Mouse (Mus musculus): ENCODE measurements around the gene Mnt. TPM values are rescaled to one million over a fixed set of nuclear protein-coding genes. Genes with fewer than 3 reads are reported as not detected.

Gene Mnt
- total RNA-seq, 2 experiments from 2014 or later: 0.68 to 1.3 TPM

- no peak for ATAC-seq (replicated peaks; ENCODE audit: low FRiP score, poor library complexity, severe bottlenecking)
Measured at GRCm38 (mm10) chr11:74881979-74882378, 51.3 kb downstream of the Mnt start.

- no peak for ATAC-seq (replicated peaks; ENCODE audit: low FRiP score, poor library complexity, severe bottlenecking)
Measured at GRCm38 (mm10) chr11:74883098-74883497, 52.4 kb downstream of the Mnt start.

- ATAC-seq (replicated peaks; ENCODE audit: low FRiP score, poor library complexity, severe bottlenecking): no peak
Measured at GRCm38 (mm10) chr11:74894619-74895018, 63.9 kb downstream of the Mnt start.

Other genes starting within 250 kb of the Mnt start
- 2.1 and 2.7 TPM in 2 replicates for gene Rap1gap2, start 220.0 kb upstream of the Mnt start, total RNA-seq (2015; ENCODE audit: low replicate concordance)
- gene Rap1gap2, start 220.0 kb upstream of the Mnt start, total RNA-seq (2017; ENCODE audit: low replicate concordance): 3.7 and 5.2 TPM in 2 replicates
- gene Ccdc92b, start 211.3 kb upstream of the Mnt start, total RNA-seq (2015; ENCODE audit: low replicate concordance): 91.3 and 114 TPM in 2 replicates
- gene Ccdc92b, start 211.3 kb upstream of the Mnt start, total RNA-seq (2017; ENCODE audit: low replicate concordance): 89.9 and 92.6 TPM in 2 replicates
- gene Cluh, start 181.4 kb upstream of the Mnt start, total RNA-seq (2015; ENCODE audit: low replicate concordance): 7.3 and 8.2 TPM in 2 replicates
- 4.1 and 4.5 TPM in 2 replicates for gene Cluh, start 181.4 kb upstream of the Mnt start, total RNA-seq (2017; ENCODE audit: low replicate concordance)
- 67.9 and 70.7 TPM in 2 replicates for gene Pafah1b1, start 106.2 kb upstream of the Mnt start, total RNA-seq (2015; ENCODE audit: low replicate concordance)
- gene Pafah1b1, start 106.2 kb upstream of the Mnt start, total RNA-seq (2017; ENCODE audit: low replicate concordance): 95.6 and 112 TPM in 2 replicates
- gene Mettl16, start 60.1 kb upstream of the Mnt start, total RNA-seq (2015; ENCODE audit: low replicate concordance): 1.3 and 2.5 TPM in 2 replicates
- 9.7 and 15.3 TPM in 2 replicates for gene Mettl16, start 60.1 kb upstream of the Mnt start, total RNA-seq (2017; ENCODE audit: low replicate concordance)
- 0.96 TPM in 1 of 2 replicates, not detected in the other for gene Sgsm2, start 66.1 kb downstream of the Mnt start, total RNA-seq (2015; ENCODE audit: low replicate concordance)
- 0.14 and 0.43 TPM in 2 replicates for gene Sgsm2, start 66.1 kb downstream of the Mnt start, total RNA-seq (2017; ENCODE audit: low replicate concordance)
- gene Tsr1, start 67.2 kb downstream of the Mnt start, total RNA-seq (2015; ENCODE audit: low replicate concordance): 8.8 and 10.0 TPM in 2 replicates
- 9.5 and 13.9 TPM in 2 replicates for gene Tsr1, start 67.2 kb downstream of the Mnt start, total RNA-seq (2017; ENCODE audit: low replicate concordance)
- 68.8 and 80.9 TPM in 2 replicates for gene Smg6, start 94.9 kb downstream of the Mnt start, total RNA-seq (2015; ENCODE audit: low replicate concordance)
- 157 and 187 TPM in 2 replicates for gene Smg6, start 94.9 kb downstream of the Mnt start, total RNA-seq (2017; ENCODE audit: low replicate concordance)
- 9.4 and 17.6 TPM in 2 replicates for gene Srr, start 95.0 kb downstream of the Mnt start, total RNA-seq (2015; ENCODE audit: low replicate concordance)
- gene Srr, start 95.0 kb downstream of the Mnt start, total RNA-seq (2017; ENCODE audit: low replicate concordance): 5.6 and 7.0 TPM in 2 replicates

Data from erythroblast, adult 5-6 weeks (primary cell).